Mouse (Mus musculus) ES-E14 (cell line): ENCODE measurements around the gene Zfyve21.

Experiments
- CHD2 ChIP-seq: IDR thresholded peaks from 2 replicates; pipeline ENCODE4 v1.6.1; 2014; ENCODE audit warnings: mild to moderate bottlenecking, low read depth, low read length, inconsistent platforms
- HCFC1 ChIP-seq: IDR thresholded peaks from 2 replicates; pipeline ENCODE4 v1.6.1; 2012; ENCODE audit warnings: low read length, inconsistent platforms, borderline replicate concordance; ENCODE audit not compliant: insufficient read depth
- MAFK ChIP-seq: IDR thresholded peaks from 2 replicates; pipeline ENCODE4 v1.6.1; 2014; ENCODE audit warnings: mild to moderate bottlenecking, low read depth, low read length, inconsistent platforms; ENCODE audit not compliant: insufficient read depth
- ZC3H11A ChIP-seq: IDR thresholded peaks from 2 replicates; pipeline ENCODE4 v1.6.1; 2012; ENCODE audit warnings: low read depth, mild to moderate bottlenecking, inconsistent platforms, low read length, borderline replicate concordance

DNA sequence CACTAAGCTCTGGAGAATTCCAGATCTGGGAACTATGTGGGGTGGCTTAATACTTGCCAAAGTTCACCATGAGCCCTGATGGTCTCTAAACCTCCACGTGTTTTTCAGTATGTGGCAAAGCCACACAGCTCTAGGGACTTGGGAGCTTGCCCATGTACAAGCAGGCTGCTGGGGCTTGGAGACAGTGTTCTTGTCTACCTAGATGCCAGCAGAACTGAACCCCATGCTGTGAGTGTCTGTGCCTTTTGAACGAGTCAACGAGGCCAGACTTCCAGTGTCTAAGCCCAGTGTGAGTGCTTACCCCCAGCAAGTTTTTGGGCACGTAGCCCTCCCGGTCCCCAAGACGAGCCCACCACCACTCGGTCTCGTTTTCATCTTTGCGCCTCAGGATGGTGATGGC is 16.0 kb downstream of the Zfyve21 start:
- TF ChIP-seq HCFC1 (no peak), ZC3H11A (no peak), MAFK (no peak), CHD2 (no peak)
